Mouse (Mus musculus): Measurements from ENCODE around the gene Olfr1338. TPM values are rescaled to one million over a fixed set of nuclear protein-coding genes. Genes with fewer than 3 reads are reported as not detected.

Olfr1338 gene
- polyA plus RNA-seq, 1 experiment from 2014 or later = not detected

- WGBS = 90% methylated on average over 3 of the region's 3 CpGs
- H3K4me1 ChIP-seq (replicated peaks) = no peaks in the 10 kb centered on the region
- H3K9ac ChIP-seq (replicated peaks) = no peak within 1 kb of the TSS
- H3K27me3 ChIP-seq = no peaks in the 10 kb centered on the region
- H3K9me3 ChIP-seq = no peaks in the 10 kb centered on the region
- no peak within 1 kb of the TSS for H3K27ac ChIP-seq
- no peaks in the 10 kb centered on the region for H3K36me3 ChIP-seq
- no peak within 1 kb of the TSS for H3K4me2 ChIP-seq
- ATAC-seq (ENCODE audit: insufficient number of reproducible peaks, insufficient read depth, low FRiP score, low TSS enrichment, low read depth) = no peak
- H3K4me3 ChIP-seq (replicated peaks) = no peak within 1 kb of the TSS
Measured at GRCm38 (mm10) chr4:118703223-118703622, 55.3 kb downstream of the Olfr1338 start, which contains the start of gene Olfr1341. Olfr1341 (plus strand) TSS chr4:118703523.

Other genes starting within 250 kb of the Olfr1338 start
- gene 2610528J11Rik, start 231.7 kb downstream of the Olfr1338 start, polyA plus RNA-seq (2016; fragmentation: Nextera tagmentation; extraction: Ambion mirVana) = 0.73 and 1.6 TPM in 2 replicates
- gene Tmem125, start 214.7 kb downstream of the Olfr1338 start, polyA plus RNA-seq (2016; fragmentation: Nextera tagmentation; extraction: Ambion mirVana) = 0.58 and 1.2 TPM in 2 replicates
- 0.23 and 0.45 TPM in 2 replicates for gene Cfap57, start 138.0 kb downstream of the Olfr1338 start, polyA plus RNA-seq (2016; fragmentation: Nextera tagmentation; extraction: Ambion mirVana)
- 158 and 159 TPM in 2 replicates for gene Ebna1bp2, start 137.9 kb downstream of the Olfr1338 start, polyA plus RNA-seq (2016; fragmentation: Nextera tagmentation; extraction: Ambion mirVana)
- not detected in 2 replicates for gene Olfr62, start 99.8 kb downstream of the Olfr1338 start, polyA plus RNA-seq (2016; fragmentation: Nextera tagmentation; extraction: Ambion mirVana)
- 0.13 TPM in 1 of 2 replicates, not detected in the other for gene Olfr1342, start 66.0 kb downstream of the Olfr1338 start, polyA plus RNA-seq (2016; fragmentation: Nextera tagmentation; extraction: Ambion mirVana)
- gene Olfr1341, start 55.2 kb downstream of the Olfr1338 start, polyA plus RNA-seq (2016; fragmentation: Nextera tagmentation; extraction: Ambion mirVana) = not detected in 2 replicates
- not detected in 2 replicates for gene Olfr1340, start 38.6 kb downstream of the Olfr1338 start, polyA plus RNA-seq (2016; fragmentation: Nextera tagmentation; extraction: Ambion mirVana)
- not detected in 2 replicates for gene Olfr1339, start 26.6 kb downstream of the Olfr1338 start, polyA plus RNA-seq (2016; fragmentation: Nextera tagmentation; extraction: Ambion mirVana)
- not detected in 2 replicates for gene Olfr1337, start 23.8 kb upstream of the Olfr1338 start, polyA plus RNA-seq (2016; fragmentation: Nextera tagmentation; extraction: Ambion mirVana)
- not detected in 2 replicates for gene Olfr1335, start 51.2 kb upstream of the Olfr1338 start, polyA plus RNA-seq (2016; fragmentation: Nextera tagmentation; extraction: Ambion mirVana)
- not detected in 2 replicates for gene Olfr1333, start 77.5 kb upstream of the Olfr1338 start, polyA plus RNA-seq (2016; fragmentation: Nextera tagmentation; extraction: Ambion mirVana)
- gene Olfr1331, start 105.9 kb upstream of the Olfr1338 start, polyA plus RNA-seq (2016; fragmentation: Nextera tagmentation; extraction: Ambion mirVana) = not detected in 2 replicates
- gene Olfr1330, start 129.9 kb upstream of the Olfr1338 start, polyA plus RNA-seq (2016; fragmentation: Nextera tagmentation; extraction: Ambion mirVana) = not detected in 2 replicates
- not detected in 2 replicates for gene Olfr1329, start 158.7 kb upstream of the Olfr1338 start, polyA plus RNA-seq (2016; fragmentation: Nextera tagmentation; extraction: Ambion mirVana)
- not detected in 2 replicates for gene Olfr1328, start 179.9 kb upstream of the Olfr1338 start, polyA plus RNA-seq (2016; fragmentation: Nextera tagmentation; extraction: Ambion mirVana)
- not detected in 2 replicates for gene Lao1, start 202.8 kb upstream of the Olfr1338 start, polyA plus RNA-seq (2016; fragmentation: Nextera tagmentation; extraction: Ambion mirVana)

All from limb, embryonic 12.5 days (tissue).